Mouse (Mus musculus) erythroblast, embryonic 14.5 days (primary cell): ENCODE measurements around the gene Phtf2.

Experiments used
- GATA1 ChIP-seq: IDR thresholded peaks from 2 replicates; pipeline ENCODE4 v1.6.1; 2012; ENCODE audit warnings: low read length, inconsistent platforms, mixed read lengths
- TAL1 ChIP-seq: IDR thresholded peaks from 3 replicates; pipeline ENCODE4 v1.6.1; 2012; ENCODE audit warnings: low read length, inconsistent platforms, mixed read lengths

DNA sequence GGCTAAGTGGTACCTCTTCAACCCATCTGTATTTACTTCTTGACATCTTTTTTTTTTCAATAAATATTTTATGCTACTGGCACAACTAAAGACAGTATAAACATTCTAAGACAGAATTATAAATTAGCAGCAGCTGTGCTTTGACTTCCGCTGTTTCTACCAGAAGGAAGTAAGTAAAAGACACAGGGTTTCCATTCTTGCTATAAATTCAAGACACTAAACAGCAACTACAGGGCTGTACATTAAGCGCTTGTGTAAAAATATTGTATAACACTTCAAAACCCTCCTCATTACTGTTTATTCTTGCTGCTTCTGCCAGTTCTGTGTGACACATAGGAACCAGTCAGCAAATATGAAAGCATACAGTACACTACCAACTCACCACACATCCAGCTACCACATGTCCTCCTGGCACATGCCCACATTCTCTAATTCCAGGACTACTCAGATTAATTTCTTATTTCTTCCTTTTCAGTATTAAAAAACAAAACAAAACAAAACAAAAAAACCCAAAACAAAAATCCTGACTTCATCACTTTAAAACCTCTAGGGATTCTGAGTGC lies 16.6 kb downstream of the Phtf2 start:
- TF ChIP-seq GATA1, result no peak
- no peak for TF ChIP-seq TAL1
